Mouse (Mus musculus): ENCODE measurements around the gene 1700011L22Rik. TPM values are rescaled to one million over a fixed set of nuclear protein-coding genes. Genes with fewer than 3 reads are reported as not detected.

1700011L22Rik gene
- total RNA-seq (2015; ENCODE audit: low replicate concordance) = not detected in 2 replicates
- not detected in 2 replicates for total RNA-seq (2017; ENCODE audit: low replicate concordance)

DNA sequence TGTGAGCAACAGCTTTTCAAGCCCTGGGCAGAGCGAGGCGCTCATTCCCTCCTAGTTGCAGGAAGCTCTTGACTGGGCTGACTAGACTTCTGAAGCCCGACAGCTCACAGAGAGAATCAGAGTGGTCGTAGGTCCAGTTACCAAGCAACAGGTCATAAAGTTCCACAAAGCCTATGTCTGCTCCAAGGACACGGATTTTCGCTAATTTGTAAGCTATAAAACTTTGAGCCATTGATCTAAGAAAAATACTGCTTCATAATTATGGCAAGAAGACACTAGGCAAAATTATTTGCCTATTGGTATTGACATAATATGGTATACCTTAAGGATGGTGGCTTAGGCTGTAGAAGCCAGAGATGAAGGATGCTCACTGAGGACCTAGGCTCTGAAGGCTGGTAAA, at the start of gene 1700011L22Rik:
Gene 1700011L22Rik, minus strand, starts transcription at position 101 of the 400 bp plus-strand sequence.
- ATAC-seq (replicated peaks; ENCODE audit: low FRiP score, poor library complexity, severe bottlenecking) = no peak

GRCm38 (mm10) chr8:79297763-79298162, 49.4 kb upstream of the 1700011L22Rik start:
- ATAC-seq (replicated peaks; ENCODE audit: low FRiP score, poor library complexity, severe bottlenecking) = no peak

DNA sequence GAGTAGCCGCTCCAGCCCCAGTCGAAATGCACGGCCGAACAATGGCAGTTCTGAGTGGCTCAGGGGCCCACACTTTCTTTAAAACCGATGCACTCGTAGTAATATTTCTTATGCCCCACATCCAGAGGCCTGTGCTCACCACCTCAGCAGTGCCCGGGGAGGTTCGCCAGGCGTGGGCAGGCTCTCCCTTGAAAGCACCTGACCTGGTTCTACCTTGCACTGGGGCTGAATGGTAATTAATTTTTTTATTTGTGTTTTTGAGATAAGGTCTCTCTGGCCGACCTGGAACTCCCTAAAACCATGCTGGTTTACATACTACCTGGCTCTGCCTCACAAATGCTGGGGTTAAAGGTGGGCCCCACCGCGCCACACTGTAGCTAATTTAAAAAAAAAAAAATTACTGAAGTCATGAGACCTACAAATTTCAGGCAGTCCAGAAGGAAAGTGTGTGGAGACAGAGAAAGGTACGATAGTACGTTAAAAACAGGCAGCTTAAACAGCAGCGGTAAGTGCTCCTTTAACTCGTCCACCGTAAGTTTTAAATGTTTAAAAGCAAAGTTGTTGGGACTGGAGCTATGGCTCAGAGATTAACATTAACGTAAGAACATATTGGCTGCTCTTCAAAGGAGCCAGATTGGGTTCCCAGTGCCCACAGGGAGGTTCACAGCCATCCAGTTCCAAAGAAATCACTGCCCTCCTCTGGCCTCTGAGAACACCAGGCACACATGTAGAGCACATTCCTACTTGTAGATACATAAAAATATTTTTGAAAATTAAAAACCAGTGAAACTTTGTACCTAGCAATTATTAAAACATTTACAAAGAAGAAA, 47.1 kb upstream of the 1700011L22Rik start:
- ATAC-seq (replicated peaks; ENCODE audit: low FRiP score, poor library complexity, severe bottlenecking) = peak; percentile 46; the same call in 1 of the 2 replicates

DNA sequence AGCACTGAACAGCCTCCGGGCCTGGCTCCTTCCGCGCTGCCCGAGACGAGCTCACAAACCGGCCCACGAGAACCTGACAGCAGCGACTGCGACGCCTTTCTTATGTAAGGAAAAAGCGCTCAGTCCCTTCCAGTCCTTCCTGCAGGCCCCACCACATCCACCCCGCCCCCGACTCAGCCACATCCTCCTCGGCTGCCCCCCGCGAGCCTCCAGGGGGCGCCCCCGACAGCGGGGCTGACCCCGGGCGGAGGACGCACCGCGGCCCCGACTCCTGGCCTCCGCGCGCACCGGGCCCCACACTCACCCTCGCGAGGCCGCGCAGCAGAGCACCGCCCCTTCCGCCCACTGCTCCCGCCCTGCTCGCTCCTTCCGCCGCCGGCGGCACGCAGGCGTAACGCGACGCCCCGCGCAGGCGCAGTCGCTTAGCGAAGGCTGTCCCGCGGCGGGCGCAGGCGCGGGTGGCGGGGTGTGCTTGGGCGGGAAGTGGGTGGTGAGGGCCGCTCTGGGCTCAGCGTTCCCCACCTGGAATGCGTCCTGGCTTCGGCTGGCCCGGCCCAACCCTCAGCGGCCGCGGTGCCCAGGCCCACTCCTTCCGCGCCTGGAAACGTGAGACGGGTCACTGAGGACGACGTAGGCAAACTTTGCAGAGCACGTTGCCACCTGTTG, 46.4 kb upstream of the 1700011L22Rik start, which contains the start of gene Mmaa:
Gene Mmaa, minus strand, starts transcription at position 328 of the 666 bp plus-strand sequence.
- peak; percentile 97 for ATAC-seq (replicated peaks; ENCODE audit: low FRiP score, poor library complexity, severe bottlenecking)

DNA sequence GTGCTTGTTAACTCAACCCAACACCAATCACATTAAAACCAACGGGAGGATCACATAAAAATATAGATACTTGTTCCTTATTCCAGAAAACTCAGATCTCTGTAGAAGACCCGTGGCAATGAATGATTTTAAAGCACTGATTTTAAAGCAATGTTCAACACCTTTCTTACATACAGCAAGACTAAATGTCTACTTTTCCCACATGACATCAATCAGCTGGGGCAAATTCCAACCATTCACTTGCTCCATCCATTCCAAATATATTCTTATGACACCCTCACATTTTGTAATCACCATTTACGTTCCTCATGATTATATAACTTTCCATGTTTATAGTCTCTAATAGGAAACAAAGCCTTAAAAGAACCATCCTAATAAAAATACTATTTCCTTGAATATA, 45.5 kb upstream of the 1700011L22Rik start:
- no peak for ATAC-seq (replicated peaks; ENCODE audit: low FRiP score, poor library complexity, severe bottlenecking)

GRCm38 (mm10) chr8:79292712-79293264, 44.4 kb upstream of the 1700011L22Rik start:
- ATAC-seq (replicated peaks; ENCODE audit: low FRiP score, poor library complexity, severe bottlenecking) = no peak

DNA sequence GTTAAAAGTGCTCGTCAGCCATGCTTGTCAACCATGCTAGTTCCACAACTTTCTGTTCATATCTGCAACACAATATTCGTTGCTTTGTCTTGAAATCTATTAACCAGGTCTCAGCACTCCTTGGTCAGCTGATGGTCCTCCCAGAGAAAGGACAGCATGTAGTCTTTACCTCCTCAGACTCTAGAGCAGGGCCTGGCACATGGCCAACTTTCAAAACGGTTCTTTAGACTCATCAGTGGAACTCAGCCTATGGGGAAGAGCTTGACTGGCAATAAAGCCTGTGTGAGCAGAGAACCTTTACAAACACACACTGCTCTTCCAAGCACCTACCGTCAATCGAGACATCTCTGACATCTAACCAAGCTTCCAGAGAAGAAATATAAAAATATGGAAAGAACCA, 41.2 kb upstream of the 1700011L22Rik start:
- no peak for ATAC-seq (replicated peaks; ENCODE audit: low FRiP score, poor library complexity, severe bottlenecking)

- ATAC-seq (replicated peaks; ENCODE audit: low FRiP score, poor library complexity, severe bottlenecking) = no peak
These were observed 40.3 kb upstream of the 1700011L22Rik start for GRCm38 (mm10) chr8:79288681-79289080.

- no peak for ATAC-seq (replicated peaks; ENCODE audit: low FRiP score, poor library complexity, severe bottlenecking)
These were observed 39.9 kb upstream of the 1700011L22Rik start for GRCm38 (mm10) chr8:79288250-79288649.

DNA sequence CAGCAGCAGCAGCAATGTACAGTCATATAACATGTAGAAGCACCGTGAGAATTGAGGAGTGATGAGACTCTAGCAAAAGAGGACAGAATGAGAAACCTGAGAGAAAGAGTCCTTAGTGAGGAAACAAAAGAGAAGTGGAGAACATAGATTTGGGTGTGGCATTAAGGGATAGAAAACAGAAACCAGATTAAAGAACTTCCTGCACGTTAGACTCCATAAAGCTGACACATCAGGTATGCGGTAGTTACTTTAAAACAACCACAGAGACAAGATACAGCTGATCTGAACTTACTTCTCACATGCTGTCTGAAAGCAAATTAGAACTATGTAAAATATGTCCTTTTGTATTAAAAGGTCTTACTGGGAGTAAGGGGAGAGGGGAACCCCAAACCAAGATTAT, 38.1 kb upstream of the 1700011L22Rik start:
- no peak for ATAC-seq (replicated peaks; ENCODE audit: low FRiP score, poor library complexity, severe bottlenecking)

DNA sequence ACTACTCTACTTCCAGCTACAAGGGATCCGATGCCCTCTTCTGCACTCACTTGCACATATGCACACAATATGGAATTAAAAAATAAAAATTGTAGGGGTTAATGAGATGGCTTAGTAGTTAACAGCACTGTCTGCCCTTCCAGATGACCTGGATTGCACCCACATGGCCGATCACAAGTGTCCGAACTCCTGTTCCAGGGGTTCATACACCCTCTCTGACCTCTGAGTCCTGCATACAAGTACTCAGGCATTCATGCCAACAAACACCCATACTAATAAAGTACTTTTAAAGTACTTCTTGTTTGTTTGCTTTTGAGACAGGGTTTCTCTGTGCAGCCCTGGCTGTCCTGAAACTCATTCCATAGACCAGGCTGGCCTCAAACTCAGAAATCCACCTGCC, 36.3 kb upstream of the 1700011L22Rik start:
- no peak for ATAC-seq (replicated peaks; ENCODE audit: low FRiP score, poor library complexity, severe bottlenecking)

- no peak for ATAC-seq (replicated peaks; ENCODE audit: low FRiP score, poor library complexity, severe bottlenecking)
These were observed 33.1 kb upstream of the 1700011L22Rik start for GRCm38 (mm10) chr8:79281376-79281890.

GRCm38 (mm10) chr8:79277264-79277870, 29.0 kb upstream of the 1700011L22Rik start:
- ATAC-seq (replicated peaks; ENCODE audit: low FRiP score, poor library complexity, severe bottlenecking) = no peak

DNA sequence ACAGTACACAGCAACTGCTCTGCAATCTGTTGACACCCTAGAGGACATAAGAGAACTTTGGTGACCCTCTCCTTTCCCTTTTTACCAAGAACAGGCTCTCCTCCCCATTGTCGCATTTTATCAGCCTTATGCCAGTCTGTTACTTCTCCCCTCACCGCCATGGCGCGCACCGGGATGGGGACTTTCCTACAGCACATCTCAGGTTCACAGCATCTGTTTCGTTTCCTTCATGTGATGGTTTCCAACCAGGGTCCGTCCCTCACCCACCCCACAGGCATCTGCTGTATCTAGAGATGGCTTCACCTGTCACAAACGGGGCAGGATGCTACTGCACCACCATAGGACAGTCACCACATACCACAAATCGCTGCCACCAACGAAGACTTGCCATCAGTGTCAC, 26.6 kb upstream of the 1700011L22Rik start:
- ATAC-seq (replicated peaks; ENCODE audit: low FRiP score, poor library complexity, severe bottlenecking) = no peak

- no peak for ATAC-seq (replicated peaks; ENCODE audit: low FRiP score, poor library complexity, severe bottlenecking)
These were observed 25.4 kb upstream of the 1700011L22Rik start for GRCm38 (mm10) chr8:79273776-79274175.

DNA sequence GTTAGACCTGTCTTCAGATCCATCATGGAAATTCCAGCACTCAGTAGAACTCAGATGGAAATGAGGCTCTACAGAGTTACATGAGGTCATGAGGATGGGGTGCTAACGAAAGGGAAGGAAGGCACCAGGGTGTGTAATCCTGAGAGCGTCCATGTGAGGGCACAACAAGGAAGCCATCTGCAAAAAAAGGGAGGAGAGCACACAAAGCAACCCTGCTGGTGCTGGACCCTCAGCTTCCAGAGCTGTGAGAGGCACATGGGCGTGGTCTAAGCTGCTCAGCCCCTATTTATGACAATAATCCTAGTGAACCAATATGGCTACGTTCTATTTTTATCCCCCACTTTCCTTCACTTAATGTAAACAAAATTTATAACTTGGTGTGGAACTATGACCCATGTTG, 24.3 kb upstream of the 1700011L22Rik start:
- no peak for ATAC-seq (replicated peaks; ENCODE audit: low FRiP score, poor library complexity, severe bottlenecking)

DNA sequence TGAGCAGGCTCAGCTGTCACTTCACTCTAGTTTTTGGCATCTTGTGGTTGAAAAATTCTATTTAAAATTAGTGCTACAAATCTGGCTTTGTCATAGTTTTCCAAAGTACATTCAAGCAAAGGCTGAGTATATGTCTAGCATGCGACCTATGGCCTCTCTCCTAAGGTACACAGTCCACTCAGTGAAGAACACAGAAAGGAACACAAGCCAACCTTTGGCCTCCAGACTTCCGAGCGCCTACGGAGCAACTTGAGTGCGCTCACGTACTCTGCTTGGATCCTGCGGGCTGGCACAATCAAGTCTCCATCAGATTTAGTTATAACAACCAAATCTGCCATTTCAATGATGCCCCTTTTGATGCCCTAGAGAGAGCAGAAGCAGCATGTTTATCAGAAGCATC, 20.6 kb upstream of the 1700011L22Rik start:
- ATAC-seq (replicated peaks; ENCODE audit: low FRiP score, poor library complexity, severe bottlenecking) = no peak

DNA sequence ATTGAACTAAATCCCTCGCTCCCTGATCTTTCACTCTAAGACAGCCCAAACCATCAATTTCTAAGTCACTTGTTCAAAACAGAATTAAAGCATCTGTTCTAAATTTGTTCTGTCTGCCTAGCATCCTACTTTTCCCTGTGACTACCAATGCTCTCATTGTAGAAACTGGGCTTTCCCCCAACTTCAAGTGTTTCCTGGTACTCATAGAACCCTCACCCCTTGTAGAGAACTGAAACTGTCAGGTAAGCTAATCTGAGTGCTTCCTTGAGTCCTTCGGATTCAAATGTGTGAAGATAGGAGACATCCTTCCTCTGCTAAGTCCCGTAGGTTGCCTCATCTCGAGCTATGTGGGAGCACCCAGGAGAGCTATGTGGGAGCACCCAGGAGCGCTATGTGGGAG, 13.6 kb upstream of the 1700011L22Rik start:
- ATAC-seq (replicated peaks; ENCODE audit: low FRiP score, poor library complexity, severe bottlenecking) = no peak

DNA sequence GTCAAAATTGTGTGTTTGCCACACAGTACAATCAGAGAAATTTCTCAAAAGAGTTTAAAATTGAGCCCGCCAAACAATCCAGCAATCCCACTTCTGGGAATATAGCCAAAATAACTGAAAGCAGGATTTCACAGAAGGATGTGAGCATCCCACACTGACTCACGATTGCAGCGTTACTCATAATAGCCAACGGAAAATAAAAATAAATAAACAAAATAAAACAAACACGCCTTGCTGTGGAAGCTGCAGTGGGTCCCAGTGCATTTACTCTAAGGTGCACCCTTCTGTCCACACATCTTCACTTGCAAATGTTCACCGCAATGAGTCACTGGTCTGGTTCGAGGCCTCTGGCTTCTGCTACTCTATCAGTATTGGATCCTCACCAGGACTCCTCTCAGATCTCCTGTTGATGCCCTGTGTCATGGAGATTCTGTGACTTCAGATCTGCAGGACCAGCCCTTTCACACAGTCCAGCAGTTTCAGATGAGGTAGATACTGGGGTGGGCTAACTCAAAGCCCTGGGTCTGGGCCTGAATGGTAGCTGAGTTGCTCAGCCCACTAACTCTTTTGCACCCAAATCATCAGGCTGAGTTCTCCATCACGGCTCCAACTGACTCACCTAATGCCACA, 7.8 kb upstream of the 1700011L22Rik start:
- ATAC-seq (replicated peaks; ENCODE audit: low FRiP score, poor library complexity, severe bottlenecking) = no peak

DNA sequence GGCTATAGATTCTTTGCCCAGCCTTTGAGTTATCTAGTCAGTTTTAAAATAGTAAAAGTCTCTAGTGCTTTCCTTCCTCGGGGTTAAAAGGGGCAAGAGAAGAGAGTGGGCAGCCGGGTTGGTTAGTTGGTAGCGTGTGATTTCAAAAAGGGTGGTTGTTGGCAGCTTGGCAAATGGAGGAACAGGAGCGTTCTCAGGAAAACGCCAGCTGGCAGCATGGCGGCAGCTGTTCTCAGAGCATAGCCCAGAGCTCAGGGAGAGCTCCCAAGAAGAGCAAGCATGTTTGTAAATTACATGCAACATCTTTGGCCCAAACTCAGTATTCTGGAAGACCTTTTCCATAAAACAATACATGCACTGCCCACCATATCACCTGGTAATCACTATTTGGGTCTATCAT, 5.4 kb upstream of the 1700011L22Rik start:
- no peak for ATAC-seq (replicated peaks; ENCODE audit: low FRiP score, poor library complexity, severe bottlenecking)

All from erythroblast, adult 5-6 weeks (primary cell).